In the genomic region with DNA sequence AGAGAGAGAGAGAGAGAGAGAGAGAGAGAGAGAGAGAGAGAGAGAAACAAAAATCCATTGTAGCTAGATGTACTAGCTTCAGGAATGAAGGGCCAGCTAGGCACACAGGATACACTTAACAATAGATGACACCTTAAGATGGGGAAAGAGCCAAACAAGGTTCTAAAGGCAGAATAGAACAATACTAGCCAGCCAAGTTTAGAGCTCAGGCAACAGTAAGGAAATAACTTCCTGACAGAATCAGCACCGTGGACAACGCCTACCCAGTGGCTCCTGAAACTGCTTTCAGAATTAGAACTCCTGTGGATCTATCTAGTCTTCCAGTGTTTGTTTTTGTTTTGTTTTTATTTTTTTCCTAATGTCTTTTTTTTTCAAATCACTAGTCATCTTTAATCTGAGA, we compare ENCODE assay signal across 10 mouse cellular contexts. TPM values are rescaled to one million over a fixed set of nuclear protein-coding genes. Genes with fewer than 3 reads are reported as not detected.
DNase-seq lines count a peak whose midpoint lies in the region; ATAC-seq and TF ChIP-seq lines count a peak whose summit lies in the region.
"Had no signal": no experiment of that assay in that cellular context is flagged by ENCODE, and none has a peak within 500 bp of the region (broad histone marks: within the 10 kb centered on the region; RNA-seq: fewer than 3 reads in every experiment).

No protein-coding gene starts in this region.

- ATAC-seq in forebrain, embryonic 11.5 days (replicated peaks; ENCODE audit: low FRiP score), result no peak
- ATAC-seq in forebrain, postnatal 0 days, result no peak
- ATAC-seq in hindbrain, embryonic 12.5 days (ENCODE audit: low FRiP score), result no peak
- no peak for ATAC-seq in liver, embryonic 11.5 days (replicated peaks; ENCODE audit: low FRiP score)

- H3K4me2 ChIP-seq in forebrain, embryonic 11.5 days (ENCODE audit: low read depth, low read length, severe bottlenecking), result no peak overlapping the region
- H3K4me2 ChIP-seq in forebrain, postnatal 0 days (ENCODE audit: low read depth), result no peak overlapping the region
- H3K4me2 ChIP-seq in hindbrain, embryonic 12.5 days (replicated peaks), result peak overlapping the region; percentile 47
- no peak overlapping the region for H3K4me2 ChIP-seq in liver, embryonic 11.5 days

- peaks cover 50% of the 10 kb centered on the region for H3K27me3 ChIP-seq in forebrain, embryonic 11.5 days (ENCODE audit: control insufficient read depth, insufficient read depth, low read length)
- peaks cover 18% of the 10 kb centered on the region for H3K27me3 ChIP-seq in forebrain, postnatal 0 days (ENCODE audit: insufficient read depth, low read length)
- H3K27me3 ChIP-seq in hindbrain, embryonic 12.5 days, result peaks cover 49% of the 10 kb centered on the region
- peaks cover 53% of the 10 kb centered on the region for H3K27me3 ChIP-seq in liver, embryonic 11.5 days (replicated peaks; ENCODE audit: control insufficient read depth, insufficient read depth, low read length)
- H3K27me3 ChIP-seq: CH12.LX had no signal

- H3K9ac ChIP-seq in forebrain, embryonic 11.5 days (ENCODE audit: low read length), result no peak overlapping the region
- H3K9ac ChIP-seq in forebrain, postnatal 0 days, result no peak overlapping the region
- no peak overlapping the region for H3K9ac ChIP-seq in hindbrain, embryonic 12.5 days
- no peak overlapping the region for H3K9ac ChIP-seq in liver, embryonic 11.5 days (ENCODE audit: low read depth, low read length)

- H3K36me3 ChIP-seq in forebrain, embryonic 11.5 days (ENCODE audit: control insufficient read depth, insufficient read depth, low read length), result no peaks in the 10 kb centered on the region
- H3K36me3 ChIP-seq in forebrain, postnatal 0 days (ENCODE audit: insufficient read depth), result no peaks in the 10 kb centered on the region
- no peaks in the 10 kb centered on the region for H3K36me3 ChIP-seq in hindbrain, embryonic 12.5 days
- no peaks in the 10 kb centered on the region for H3K36me3 ChIP-seq in liver, embryonic 11.5 days (ENCODE audit: control insufficient read depth, insufficient read depth, low read length)

- DNase-seq in forebrain, embryonic 11.5 days (ENCODE audit: low spot score), result no peak
- DNase-seq in forebrain, postnatal 0 days, result no peak
- DNase-seq in testis, postnatal 10 days (ENCODE audit: low spot score), result peak; percentile 57
- no peak for DNase-seq in testis, postnatal 14 days (ENCODE audit: low spot score)
- DNase-seq in spleen, postnatal 36 days (ENCODE audit: low spot score in 2 of 2), result no peak
- DNase-seq in spleen, adult 12 weeks (ENCODE audit: low spot score), result no peak
- no peak for DNase-seq in liver, embryonic 11.5 days (ENCODE audit: low spot score)

- H3K4me1 ChIP-seq in forebrain, embryonic 11.5 days (replicated peaks; ENCODE audit: control insufficient read depth, insufficient read depth, low read length), result peaks cover 16% of the 10 kb centered on the region
- peaks cover 12% of the 10 kb centered on the region for H3K4me1 ChIP-seq in forebrain, postnatal 0 days (ENCODE audit: insufficient read depth)
- H3K4me1 ChIP-seq in hindbrain, embryonic 12.5 days, result peaks cover 23% of the 10 kb centered on the region
- no peaks in the 10 kb centered on the region for H3K4me1 ChIP-seq in liver, embryonic 11.5 days (replicated peaks; ENCODE audit: control insufficient read depth, insufficient read depth, low read length)

- no peak overlapping the region for H3K4me3 ChIP-seq in forebrain, embryonic 11.5 days (ENCODE audit: low read depth, low read length)
- H3K4me3 ChIP-seq in forebrain, postnatal 0 days (ENCODE audit: low read depth, low read length), result no peak overlapping the region
- H3K4me3 ChIP-seq in hindbrain, embryonic 12.5 days, result no peak overlapping the region
- no peak overlapping the region for H3K4me3 ChIP-seq in liver, embryonic 11.5 days (ENCODE audit: low read depth, low read length)

- H3K9me3 ChIP-seq in forebrain, embryonic 11.5 days (ENCODE audit: control insufficient read depth, low read length), result no peaks in the 10 kb centered on the region
- H3K9me3 ChIP-seq in forebrain, postnatal 0 days (ENCODE audit: low read length), result no peaks in the 10 kb centered on the region
- H3K9me3 ChIP-seq in hindbrain, embryonic 12.5 days (replicated peaks), result no peaks in the 10 kb centered on the region
- no peaks in the 10 kb centered on the region for H3K9me3 ChIP-seq in liver, embryonic 11.5 days (ENCODE audit: control insufficient read depth, low read length)

- H3K27ac ChIP-seq in forebrain, embryonic 11.5 days (ENCODE audit: low read depth, low read length), result peak overlapping the region; percentile 15; the same call in 1 of the 2 replicates
- no peak overlapping the region for H3K27ac ChIP-seq in forebrain, postnatal 0 days (ENCODE audit: low read depth, low read length)
- H3K27ac ChIP-seq in hindbrain, embryonic 12.5 days, result 0 out of 2 replicates have a peak overlapping the region, but pooled peaks have one; percentile 76
- H3K27ac ChIP-seq in liver, embryonic 11.5 days (ENCODE audit: low read depth, low read length), result no peak overlapping the region

- no peak for TF ChIP-seq CTCF in forebrain, postnatal 0 days (IDR thresholded peaks at IDR 0.05; ENCODE audit: low read depth)

- WGBS in forebrain, embryonic 11.5 days, result 1% methylated on average over 2 of the region's 2 CpGs
- 12% methylated on average over 2 of the region's 2 CpGs for WGBS in forebrain, postnatal 0 days
- WGBS in hindbrain, embryonic 12.5 days, result 4% methylated on average over 2 of the region's 2 CpGs
- 7% methylated on average over 2 of the region's 2 CpGs for whole genome bisulfite sequencing in liver, embryonic 11.5 days

RNA-seq across cellular contexts. Expression of gene Cerkl, which starts 4.0 kb away (rescaled TPM):
- polyA plus RNA-seq in forebrain, embryonic 11.5 days (2014; fragmentation: Nextera tagmentation; extraction: Ambion mirVana), result 1.2 and 2.2 TPM in 2 replicates
- 0.15 and 0.52 TPM in 2 replicates for total RNA-seq in forebrain, postnatal 0 days (2014; rRNA removed)
- polyA plus RNA-seq in forebrain, postnatal 0 days (2015; fragmentation: Nextera tagmentation; extraction: Ambion mirVana), result 1.1 and 1.2 TPM in 2 replicates
- polyA plus RNA-seq in hindbrain, embryonic 12.5 days (2016; fragmentation: Nextera tagmentation; extraction: Ambion mirVana), result 3.6 and 4.1 TPM in 2 replicates
- polyA plus RNA-seq in liver, embryonic 11.5 days (2014; fragmentation: Nextera tagmentation; extraction: Ambion mirVana), result 0.77 and 0.97 TPM in 2 replicates

RNA-seq across cellular contexts. Expression of gene Neurod1, which starts 4.0 kb away (rescaled TPM):
- 30.7 and 34.3 TPM in 2 replicates for polyA plus RNA-seq in forebrain, embryonic 11.5 days (2014; fragmentation: Nextera tagmentation; extraction: Ambion mirVana)
- total RNA-seq in forebrain, postnatal 0 days (2014; rRNA removed), result 14.2 and 15.9 TPM in 2 replicates
- polyA plus RNA-seq in forebrain, postnatal 0 days (2015; fragmentation: Nextera tagmentation; extraction: Ambion mirVana), result 29.8 and 43.0 TPM in 2 replicates
- polyA plus RNA-seq in hindbrain, embryonic 12.5 days (2016; fragmentation: Nextera tagmentation; extraction: Ambion mirVana), result 25.3 and 30.4 TPM in 2 replicates
- 0.10 TPM in 2 replicates for polyA plus RNA-seq in liver, embryonic 11.5 days (2014; fragmentation: Nextera tagmentation; extraction: Ambion mirVana)
- total RNA-seq: CH12.LX; heart, postnatal 14 days had no signal

Comparison
In these comparisons a context has a peak if more than half of its experiments do, and no peak if none do; other contexts are left out.
1. H3K27ac ChIP-seq: peak in forebrain, embryonic 11.5 days (single experiment) and hindbrain, embryonic 12.5 days (single experiment); none in forebrain, postnatal 0 days (single experiment) and liver, embryonic 11.5 days (single experiment).
2. RNA of gene Neurod1, which starts 4.0 kb away (polyA plus RNA-seq): 29.8 to 43.0 TPM in forebrain, postnatal 0 days, 30.7 to 34.3 TPM in forebrain, embryonic 11.5 days and 25.3 to 30.4 TPM in hindbrain, embryonic 12.5 days; 0.10 TPM in liver, embryonic 11.5 days; every median in the first group is over 10 times any median in the second.